Mouse (Mus musculus): ENCODE results near the gene Lipc.

GRCm38 (mm10) chr9:70958381-70958780 is 6.4 kb upstream of the Lipc start:
- TF ChIP-seq POLR2A (IDR thresholded peaks at IDR 0.05; ENCODE audit: borderline replicate concordance, control insufficient read depth, low read depth, low read length) (no peak), CTCF (IDR thresholded peaks at IDR 0.05; ENCODE audit: control insufficient read depth, insufficient read depth, low read length) (no peak)

Data from bone marrow, adult 2 months (tissue).